Mouse (Mus musculus) ovary, postnatal 14 days (tissue): Measurements from ENCODE around the gene Stxbp6.

Source experiments
- DNase-seq: peaks from one replicate; pipeline ENCODE4 v3.0.0; 2022; ENCODE audit warnings: low spot score

Stxbp6 gene

GRCm38 (mm10) chr12:44996274-44996673 lies 78.2 kb downstream of the Stxbp6 start:
- DNase-seq: no peak

- DNase-seq: no peak
Observed at GRCm38 (mm10) chr12:44993391-44993790, 81.1 kb downstream of the Stxbp6 start.

DNA sequence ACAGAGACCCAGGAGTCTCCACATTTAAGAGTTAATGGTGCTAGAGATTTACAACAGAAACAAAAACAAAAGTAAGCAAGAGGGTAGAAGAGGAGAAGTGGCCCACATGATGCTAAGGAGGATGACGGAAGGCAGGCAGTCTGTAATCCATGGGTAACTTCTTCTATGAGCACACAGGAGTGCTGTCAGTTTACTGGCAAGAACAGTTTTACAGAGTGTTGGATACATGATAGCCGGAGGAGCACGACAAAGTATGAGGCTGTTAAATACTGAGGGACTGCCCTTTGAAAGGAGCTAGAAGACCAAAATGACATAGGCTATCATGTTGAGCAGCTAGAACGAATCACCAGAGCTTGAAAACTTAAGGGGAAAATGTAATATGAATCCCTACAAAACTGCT lies 81.7 kb downstream of the Stxbp6 start:
- no peak for DNase-seq

- no peak for DNase-seq
Observed at GRCm38 (mm10) chr12:44990379-44990778, 84.1 kb downstream of the Stxbp6 start.

DNA sequence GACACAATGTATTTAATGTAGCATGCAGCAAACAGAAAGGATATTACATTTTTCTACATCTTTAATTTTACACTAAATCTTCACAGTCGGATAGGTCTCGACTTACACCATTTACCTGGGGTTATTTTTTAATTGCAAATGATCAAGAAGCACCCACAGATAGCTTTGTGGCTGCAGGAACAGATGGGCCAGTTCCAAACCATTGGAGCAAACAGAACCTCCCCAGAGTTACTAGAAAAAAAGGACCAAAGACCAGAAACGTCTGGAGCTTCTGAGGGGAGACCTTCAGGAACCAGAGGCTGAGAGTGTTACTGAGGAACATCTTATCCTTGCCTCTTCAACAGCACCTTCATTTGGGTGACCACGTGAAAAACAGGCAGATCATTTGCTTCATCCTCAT lies 85.5 kb downstream of the Stxbp6 start:
- DNase-seq: no peak

DNA sequence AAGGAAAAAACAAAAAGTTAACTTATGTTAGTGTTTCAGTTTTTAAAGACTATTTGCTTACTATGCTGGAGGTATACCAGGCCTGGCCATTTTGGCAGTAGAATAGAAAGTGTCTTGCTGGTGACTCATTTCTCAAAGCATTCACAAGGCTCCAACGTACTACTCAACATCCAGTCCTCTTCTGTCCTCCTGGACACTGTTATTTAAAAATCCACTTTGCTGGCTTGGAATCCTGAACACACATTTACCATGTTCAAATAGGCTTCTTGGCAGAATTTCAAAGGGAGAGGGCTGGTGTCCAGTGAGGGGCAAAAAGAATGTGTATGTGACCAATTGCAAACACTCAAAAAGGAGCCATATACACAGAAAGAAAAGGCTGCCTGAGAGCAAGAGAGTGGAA lies 86.7 kb downstream of the Stxbp6 start:
- no peak for DNase-seq

GRCm38 (mm10) chr12:44979316-44979848 lies 95.1 kb downstream of the Stxbp6 start:
- DNase-seq: no peak

- peak; percentile 6 for DNase-seq
Observed at GRCm38 (mm10) chr12:44975266-44975665, 99.2 kb downstream of the Stxbp6 start.

- no peak for DNase-seq
Observed at GRCm38 (mm10) chr12:44971477-44971876, 103.0 kb downstream of the Stxbp6 start.

- DNase-seq: no peak
Observed at GRCm38 (mm10) chr12:44967448-44967847, 107.1 kb downstream of the Stxbp6 start.

GRCm38 (mm10) chr12:44957474-44957873 lies 117.0 kb downstream of the Stxbp6 start:
- DNase-seq: no peak

DNA sequence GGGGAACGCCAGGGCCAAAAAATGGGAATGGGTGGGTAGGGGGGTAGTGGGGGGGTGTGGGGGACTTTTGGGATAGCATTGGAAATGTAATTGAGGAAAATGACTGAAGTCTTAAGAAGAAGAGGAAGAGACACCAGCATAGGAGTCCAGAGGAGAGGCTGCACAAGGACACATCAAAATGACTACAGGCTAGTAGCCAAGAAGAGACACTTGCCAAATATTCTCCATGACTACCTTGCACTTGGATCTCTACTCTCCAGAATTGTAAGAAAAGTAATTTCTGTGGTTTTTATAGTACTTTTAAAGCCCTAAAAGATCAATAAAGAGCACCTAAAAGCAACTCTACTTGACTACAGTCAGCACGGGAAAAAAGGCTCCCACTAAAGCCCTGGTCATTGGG lies 121.4 kb downstream of the Stxbp6 start:
- no peak for DNase-seq

GRCm38 (mm10) chr12:44952072-44952471 lies 122.4 kb downstream of the Stxbp6 start:
- no peak for DNase-seq

DNA sequence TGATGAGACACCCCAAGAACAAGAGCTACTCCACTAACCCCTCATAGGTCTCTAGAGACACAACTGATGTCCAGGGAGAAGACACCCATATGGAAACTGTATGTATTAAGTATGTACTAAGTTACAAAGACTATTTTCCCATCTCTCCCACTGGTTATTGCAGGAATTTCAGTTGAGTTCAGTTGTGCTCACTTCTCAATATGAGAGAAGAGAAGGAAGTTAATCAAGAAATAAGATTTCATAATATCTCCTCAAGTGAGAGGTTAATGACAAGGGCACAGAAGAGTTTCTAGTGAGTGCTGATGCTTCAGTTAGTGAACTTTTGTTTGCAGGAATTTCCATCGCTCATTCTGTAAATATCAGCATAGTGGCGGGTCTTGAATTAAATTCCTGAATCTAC lies 124.0 kb downstream of the Stxbp6 start:
- no peak for DNase-seq

DNA sequence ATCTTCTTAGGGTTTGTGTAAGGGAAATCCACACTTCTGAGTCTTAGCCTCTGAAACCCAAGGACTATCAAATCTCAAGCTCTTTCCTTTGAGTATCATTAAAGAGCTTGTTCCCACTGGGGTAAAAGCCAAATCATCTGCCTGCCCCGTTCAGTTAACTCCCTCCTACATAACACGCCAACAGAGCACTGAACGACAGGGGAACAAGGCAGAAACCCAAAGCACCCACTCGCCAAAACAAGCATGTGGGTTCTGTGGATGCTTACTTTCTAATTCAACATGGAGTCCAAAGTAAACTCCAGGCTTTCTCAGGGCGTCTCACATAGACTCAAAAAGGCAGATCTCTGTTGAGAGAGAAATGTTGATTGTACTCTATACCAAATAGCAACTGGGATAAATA lies 126.7 kb downstream of the Stxbp6 start:
- DNase-seq: no peak

DNA sequence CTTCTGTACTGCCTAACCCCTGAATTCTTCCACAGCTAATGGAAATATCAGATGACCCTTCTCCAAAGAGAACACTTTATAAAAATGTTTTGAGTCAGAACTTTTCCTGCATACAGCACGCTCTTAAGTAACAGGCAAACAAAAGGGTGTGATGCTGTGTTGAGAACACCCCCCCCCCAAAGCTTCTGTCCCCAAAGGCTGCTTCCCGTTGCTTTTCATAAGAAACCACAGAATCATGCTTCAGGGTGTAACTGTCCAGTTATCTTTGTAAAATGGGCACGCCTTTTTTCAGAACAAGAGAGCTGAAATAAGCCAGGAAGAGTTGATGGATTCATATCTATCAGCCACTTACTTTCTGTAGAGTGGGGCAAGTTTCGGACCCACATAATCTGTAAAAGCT lies 134.2 kb downstream of the Stxbp6 start:
- no peak for DNase-seq

- DNase-seq: no peak
Observed at GRCm38 (mm10) chr12:44939106-44939505, 135.4 kb downstream of the Stxbp6 start.

DNA sequence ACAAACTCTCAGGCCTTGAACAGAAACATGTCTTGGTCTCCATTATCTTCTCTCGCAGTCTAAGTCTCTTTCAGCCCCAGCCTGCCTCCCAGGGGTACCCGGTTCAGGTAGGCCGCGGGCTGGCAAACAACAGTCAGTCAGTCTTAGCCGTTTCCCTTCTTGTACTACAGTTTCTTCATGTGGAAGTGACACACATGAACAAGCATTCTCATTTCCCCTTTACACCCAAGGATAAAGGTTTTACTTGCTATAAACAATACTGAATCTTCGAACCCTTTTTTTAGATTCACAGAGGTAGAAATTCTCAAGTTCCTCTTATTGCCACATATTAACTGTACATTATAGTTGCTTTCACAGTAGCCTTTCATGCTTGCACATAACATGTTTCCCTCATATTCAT lies 141.6 kb downstream of the Stxbp6 start:
- no peak for DNase-seq

DNA sequence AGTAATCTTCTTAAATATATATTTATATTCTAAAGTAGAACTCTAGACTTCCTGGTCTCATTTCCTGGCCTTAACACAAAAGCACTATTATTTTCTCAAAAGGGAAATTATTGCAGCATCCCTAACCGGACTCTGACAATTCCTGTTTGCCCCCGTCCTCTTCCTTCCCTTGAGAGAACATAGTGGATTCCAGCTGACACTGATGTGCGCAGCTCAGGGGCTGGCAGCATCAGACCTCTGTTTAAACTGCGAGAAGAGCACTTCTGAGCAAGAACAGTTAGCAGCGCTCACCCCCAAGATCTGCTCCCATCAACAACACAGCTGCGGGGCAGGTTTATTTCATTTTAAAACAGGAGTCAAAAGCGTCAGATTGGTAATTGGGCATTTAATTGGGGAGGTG lies 142.8 kb downstream of the Stxbp6 start:
- DNase-seq: no peak

GRCm38 (mm10) chr12:44928456-44928855 lies 146.1 kb downstream of the Stxbp6 start:
- DNase-seq: no peak

- no peak for DNase-seq
Observed at GRCm38 (mm10) chr12:44925901-44926300, 148.6 kb downstream of the Stxbp6 start.

- DNase-seq: no peak
Observed at GRCm38 (mm10) chr12:44923273-44923672, 151.2 kb downstream of the Stxbp6 start.

DNA sequence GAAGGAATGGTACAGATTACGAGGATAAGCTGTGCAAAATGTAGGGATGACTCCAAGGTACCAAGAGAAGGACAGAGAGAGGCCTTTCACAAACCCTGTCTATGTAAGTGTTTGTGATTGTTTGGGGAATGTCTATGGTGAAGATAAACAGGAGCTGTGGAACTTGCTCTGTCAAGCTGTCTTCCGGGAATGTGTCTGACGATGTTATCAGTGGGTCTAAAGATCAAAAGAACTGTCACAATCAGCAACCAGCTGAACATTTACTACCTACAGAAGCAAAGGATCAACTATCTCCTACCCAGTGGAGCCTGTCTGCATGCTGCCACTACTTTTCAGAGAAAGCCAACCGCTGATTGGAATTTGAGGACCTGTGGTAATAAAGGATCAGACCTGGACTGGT lies 152.3 kb downstream of the Stxbp6 start:
- DNase-seq: no peak

GRCm38 (mm10) chr12:44919613-44920012 lies 154.9 kb downstream of the Stxbp6 start:
- DNase-seq: no peak

GRCm38 (mm10) chr12:44918929-44919328 lies 155.6 kb downstream of the Stxbp6 start:
- DNase-seq: no peak
